Mouse (Mus musculus): ENCODE results near the gene Suox. TPM values are rescaled to one million over a fixed set of nuclear protein-coding genes. Genes with fewer than 3 reads are reported as not detected.
A peak's percentile ranks its signal among the peaks of the same experiment; 100 is the strongest.

Suox gene
- polyA plus RNA-seq, 1 experiment from 2014 or later, result 11.4 TPM

GRCm38 (mm10) chr10:128662465-128662864 is 11.4 kb downstream of the Suox start:
- H3K4me3 ChIP-seq (ENCODE audit: control insufficient read depth in 1 of 2, insufficient read depth in 1 of 2, low read depth in 1 of 2, low read length in 2 of 2), result no peak overlapping the region
- H3K9me3 ChIP-seq (ENCODE audit: control insufficient read depth, low read length), result no peaks in the 10 kb centered on the region
- no peak overlapping the region for H3K9ac ChIP-seq (ENCODE audit: low read length)
- no peaks in the 10 kb centered on the region; a peak in 1 of 4 replicates for H3K4me1 ChIP-seq (ENCODE audit: control insufficient read depth in 2 of 2, insufficient read depth in 2 of 2, low read length in 2 of 2)
- no peak overlapping the region for H3K27ac ChIP-seq (replicated peaks in 1 of 2; ENCODE audit: control insufficient read depth in 1 of 2, insufficient read depth in 1 of 2, low read depth in 2 of 2, low read length in 2 of 2)
- no peaks in the 10 kb centered on the region for H3K27me3 ChIP-seq (ENCODE audit: control insufficient read depth, insufficient read depth, low read length)
- no peak for ATAC-seq (ENCODE audit: insufficient number of reproducible peaks, insufficient read depth, low FRiP score, low read depth)
- H3K36me3 ChIP-seq (ENCODE audit: control insufficient read depth, insufficient read depth, low read length), result no peaks in the 10 kb centered on the region
- no peak overlapping the region for H3K4me2 ChIP-seq (ENCODE audit: low read length)

- H3K9ac ChIP-seq (ENCODE audit: low read length), result no peak overlapping the region
- H3K27me3 ChIP-seq (ENCODE audit: control insufficient read depth, insufficient read depth, low read length), result no peaks in the 10 kb centered on the region
- WGBS, result 39% methylated on average over 9 of the region's 9 CpGs
- H3K9me3 ChIP-seq (ENCODE audit: control insufficient read depth, low read length), result no peaks in the 10 kb centered on the region
- H3K4me1 ChIP-seq (ENCODE audit: control insufficient read depth in 2 of 2, insufficient read depth in 2 of 2, low read length in 2 of 2), result peaks cover 0 to 5% of the 10 kb centered on the region in 2 experiments
- H3K4me3 ChIP-seq (ENCODE audit: control insufficient read depth in 1 of 2, insufficient read depth in 1 of 2, low read depth in 1 of 2, low read length in 2 of 2), result no peak overlapping the region
- H3K4me2 ChIP-seq (ENCODE audit: low read length), result no peak overlapping the region
- H3K36me3 ChIP-seq (ENCODE audit: control insufficient read depth, insufficient read depth, low read length), result no peaks in the 10 kb centered on the region
- no peak for ATAC-seq (ENCODE audit: insufficient number of reproducible peaks, insufficient read depth, low FRiP score, low read depth)
- no peak overlapping the region for H3K27ac ChIP-seq (replicated peaks in 1 of 2; ENCODE audit: control insufficient read depth in 1 of 2, insufficient read depth in 1 of 2, low read depth in 2 of 2, low read length in 2 of 2)
Measured at GRCm38 (mm10) chr10:128659490-128659889, 14.4 kb downstream of the Suox start.

GRCm38 (mm10) chr10:128657844-128658243 is 16.0 kb downstream of the Suox start:
- H3K9me3 ChIP-seq (ENCODE audit: control insufficient read depth, low read length), result no peaks in the 10 kb centered on the region
- no peak overlapping the region for H3K27ac ChIP-seq (replicated peaks in 1 of 2; ENCODE audit: control insufficient read depth in 1 of 2, insufficient read depth in 1 of 2, low read depth in 2 of 2, low read length in 2 of 2)
- WGBS, result 50% methylated on average over 9 of the region's 9 CpGs
- H3K4me1 ChIP-seq (ENCODE audit: control insufficient read depth in 2 of 2, insufficient read depth in 2 of 2, low read length in 2 of 2), result peaks cover 0 to 5% of the 10 kb centered on the region in 2 experiments
- no peak overlapping the region for H3K4me2 ChIP-seq (ENCODE audit: low read length)
- H3K9ac ChIP-seq (ENCODE audit: low read length), result no peak overlapping the region
- no peaks in the 10 kb centered on the region for H3K27me3 ChIP-seq (ENCODE audit: control insufficient read depth, insufficient read depth, low read length)
- no peak for ATAC-seq (ENCODE audit: insufficient number of reproducible peaks, insufficient read depth, low FRiP score, low read depth)
- no peaks in the 10 kb centered on the region for H3K36me3 ChIP-seq (ENCODE audit: control insufficient read depth, insufficient read depth, low read length)
- H3K4me3 ChIP-seq (ENCODE audit: control insufficient read depth in 1 of 2, insufficient read depth in 1 of 2, low read depth in 1 of 2, low read length in 2 of 2), result no peak overlapping the region

GRCm38 (mm10) chr10:128656731-128657130 is 17.1 kb downstream of the Suox start:
- H3K27ac ChIP-seq (replicated peaks in 1 of 2; ENCODE audit: control insufficient read depth in 1 of 2, insufficient read depth in 1 of 2, low read depth in 2 of 2, low read length in 2 of 2), result no peak overlapping the region
- 75% methylated on average over 1 of the region's 1 CpGs for WGBS
- ATAC-seq (ENCODE audit: insufficient number of reproducible peaks, insufficient read depth, low FRiP score, low read depth), result no peak

GRCm38 (mm10) chr10:128655254-128655653 is 18.6 kb downstream of the Suox start:
- H3K36me3 ChIP-seq (ENCODE audit: control insufficient read depth, insufficient read depth, low read length), result no peaks in the 10 kb centered on the region
- no peak overlapping the region for H3K9ac ChIP-seq (ENCODE audit: low read length)
- H3K4me3 ChIP-seq (ENCODE audit: control insufficient read depth in 1 of 2, insufficient read depth in 1 of 2, low read depth in 1 of 2, low read length in 2 of 2), result no peak overlapping the region
- no peak overlapping the region for H3K27ac ChIP-seq (replicated peaks in 1 of 2; ENCODE audit: control insufficient read depth in 1 of 2, insufficient read depth in 1 of 2, low read depth in 2 of 2, low read length in 2 of 2)
- H3K27me3 ChIP-seq (ENCODE audit: control insufficient read depth, insufficient read depth, low read length), result no peaks in the 10 kb centered on the region
- no peak for ATAC-seq (ENCODE audit: insufficient number of reproducible peaks, insufficient read depth, low FRiP score, low read depth)
- 29% methylated on average over 3 of the region's 3 CpGs for WGBS
- H3K9me3 ChIP-seq (ENCODE audit: control insufficient read depth, low read length), result no peaks in the 10 kb centered on the region
- H3K4me2 ChIP-seq (ENCODE audit: low read length), result no peak overlapping the region
- H3K4me1 ChIP-seq (ENCODE audit: control insufficient read depth in 2 of 2, insufficient read depth in 2 of 2, low read length in 2 of 2), result peaks cover 0 to 5% of the 10 kb centered on the region in 2 experiments

More at GRCm38 (mm10) chr10:128656731-128657130, 17.1 kb downstream of the Suox start:
- Histone ChIP-seq H3K27me3 (ENCODE audit: control insufficient read depth, insufficient read depth, low read length) (no peaks in the 10 kb centered on the region), H3K9ac (ENCODE audit: low read length) (no peak overlapping the region), H3K36me3 (ENCODE audit: control insufficient read depth, insufficient read depth, low read length) (no peaks in the 10 kb centered on the region), H3K4me2 (ENCODE audit: low read length) (no peak overlapping the region), H3K4me3 (ENCODE audit: control insufficient read depth in 1 of 2, insufficient read depth in 1 of 2, low read depth in 1 of 2, low read length in 2 of 2) (no peak overlapping the region), H3K9me3 (ENCODE audit: control insufficient read depth, low read length) (no peaks in the 10 kb centered on the region), H3K4me1 (ENCODE audit: control insufficient read depth in 2 of 2, insufficient read depth in 2 of 2, low read length in 2 of 2) (peaks cover 0 to 5% of the 10 kb centered on the region in 2 experiments)

- no peaks in the 10 kb centered on the region for H3K27me3 ChIP-seq (ENCODE audit: control insufficient read depth, insufficient read depth, low read length)
- WGBS, result 67% methylated on average over 4 of the region's 4 CpGs
- H3K36me3 ChIP-seq (ENCODE audit: control insufficient read depth, insufficient read depth, low read length), result no peaks in the 10 kb centered on the region
- no peak for ATAC-seq (ENCODE audit: insufficient number of reproducible peaks, insufficient read depth, low FRiP score, low read depth)
- no peak overlapping the region for H3K27ac ChIP-seq (replicated peaks in 1 of 2; ENCODE audit: control insufficient read depth in 1 of 2, insufficient read depth in 1 of 2, low read depth in 2 of 2, low read length in 2 of 2)
- H3K4me1 ChIP-seq (ENCODE audit: control insufficient read depth in 2 of 2, insufficient read depth in 2 of 2, low read length in 2 of 2), result peaks cover 0 to 5% of the 10 kb centered on the region in 2 experiments; a peak in 3 of 4 replicates
- no peaks in the 10 kb centered on the region for H3K9me3 ChIP-seq (ENCODE audit: control insufficient read depth, low read length)
- no peak overlapping the region for H3K9ac ChIP-seq (ENCODE audit: low read length)
- H3K4me3 ChIP-seq (ENCODE audit: control insufficient read depth in 1 of 2, insufficient read depth in 1 of 2, low read depth in 1 of 2, low read length in 2 of 2), result no peak overlapping the region
- H3K4me2 ChIP-seq (ENCODE audit: low read length), result no peak overlapping the region
Measured at GRCm38 (mm10) chr10:128653866-128654265, 20.0 kb downstream of the Suox start.

GRCm38 (mm10) chr10:128646139-128647089 is 27.5 kb downstream of the Suox start:
- Histone ChIP-seq H3K4me3 (ENCODE audit: control insufficient read depth in 1 of 2, insufficient read depth in 1 of 2, low read depth in 1 of 2, low read length in 2 of 2) (peak overlapping the region; percentile 50 to 56), H3K4me2 (ENCODE audit: low read length) (peak overlapping the region; percentile 86), H3K36me3 (ENCODE audit: control insufficient read depth, insufficient read depth, low read length) (no peaks in the 10 kb centered on the region), H3K4me1 (ENCODE audit: control insufficient read depth in 2 of 2, insufficient read depth in 2 of 2, low read length in 2 of 2) (peaks cover 13 to 22% of the 10 kb centered on the region in 2 experiments; a peak in 3 of 4 replicates), H3K9ac (ENCODE audit: low read length) (peak overlapping the region; percentile 50; the same call in 1 of the 2 replicates), H3K9me3 (ENCODE audit: control insufficient read depth, low read length) (no peaks in the 10 kb centered on the region), H3K27me3 (ENCODE audit: control insufficient read depth, insufficient read depth, low read length) (peaks cover 8% of the 10 kb centered on the region), H3K27ac (replicated peaks in 1 of 2; ENCODE audit: control insufficient read depth in 1 of 2, insufficient read depth in 1 of 2, low read depth in 2 of 2, low read length in 2 of 2) (no peak overlapping the region)
- 8% methylated on average over 12 of the region's 13 CpGs for WGBS
- ATAC-seq (ENCODE audit: insufficient number of reproducible peaks, insufficient read depth, low FRiP score, low read depth), result 0 out of 2 replicates have a peak, but pooled peaks have one; percentile 48

Measured in heart, embryonic 14.5 days (tissue).